Mouse (Mus musculus) left cerebral cortex, adult 9 months (tissue): Measurements from ENCODE around the gene Dip2a.

Experiments
- DNase-seq, 2 experiments: peaks; one replicate each; pipeline ENCODE4 v3.0.0; 2022; ENCODE audit warnings: low spot score in 2 of 2

Gene Dip2a

GRCm38 (mm10) chr10:76344711-76345539 is at the start of gene Dip2a:
Dip2a (minus strand) TSS chr10:76345291.
- peak; percentile 80 to 93 for DNase-seq

GRCm38 (mm10) chr10:76392596-76392995 is 47.5 kb upstream of the Dip2a start:
- no peak for DNase-seq

- peak in 1 of 2 experiments; percentile 55 for DNase-seq
These were observed 46.7 kb upstream of the Dip2a start for GRCm38 (mm10) chr10:76391786-76392185.

GRCm38 (mm10) chr10:76391166-76391565 is 46.1 kb upstream of the Dip2a start:
- no peak for DNase-seq

GRCm38 (mm10) chr10:76374981-76375380 is 29.9 kb upstream of the Dip2a start:
- DNase-seq, result peak in 1 of 2 experiments; percentile 20

GRCm38 (mm10) chr10:76371736-76372135 is 26.6 kb upstream of the Dip2a start:
- DNase-seq, result peak in 1 of 2 experiments; percentile 33

GRCm38 (mm10) chr10:76368766-76369165 is 23.7 kb upstream of the Dip2a start:
- peak in 1 of 2 experiments; percentile 49 for DNase-seq

GRCm38 (mm10) chr10:76363233-76363632 is 18.1 kb upstream of the Dip2a start:
- DNase-seq, result no peak

GRCm38 (mm10) chr10:76358468-76358867 is 13.4 kb upstream of the Dip2a start:
- peak in 1 of 2 experiments; percentile 48 for DNase-seq

- no peak for DNase-seq
These were observed 12.3 kb upstream of the Dip2a start for GRCm38 (mm10) chr10:76357286-76357875.

- DNase-seq, result no peak
These were observed 9.9 kb upstream of the Dip2a start for GRCm38 (mm10) chr10:76354974-76355373.

- no peak for DNase-seq
These were observed 8.9 kb upstream of the Dip2a start for GRCm38 (mm10) chr10:76353986-76354385.

- no peak for DNase-seq
These were observed 6.9 kb upstream of the Dip2a start for GRCm38 (mm10) chr10:76351953-76352352.

GRCm38 (mm10) chr10:76346589-76346988 is 1.5 kb upstream of the Dip2a start:
- DNase-seq, result peak in 1 of 2 experiments; percentile 61

- no peak for DNase-seq
These were observed 976 bp upstream of the Dip2a start for GRCm38 (mm10) chr10:76346043-76346491.

- no peak for DNase-seq
These were observed 430 bp upstream of the Dip2a start for GRCm38 (mm10) chr10:76345540-76345902.

- DNase-seq, result no peak
These were observed 10.7 kb downstream of the Dip2a start for GRCm38 (mm10) chr10:76334350-76334749.

- DNase-seq, result no peak
These were observed 13.1 kb downstream of the Dip2a start for GRCm38 (mm10) chr10:76332040-76332439.

GRCm38 (mm10) chr10:76329093-76329492 is 16.0 kb downstream of the Dip2a start:
- DNase-seq, result no peak

- no peak for DNase-seq
These were observed 16.5 kb downstream of the Dip2a start for GRCm38 (mm10) chr10:76328574-76328973.

GRCm38 (mm10) chr10:76326304-76327006 is 18.6 kb downstream of the Dip2a start:
- DNase-seq, result no peak

- DNase-seq, result peak; percentile 45 to 54
These were observed 27.5 kb downstream of the Dip2a start for GRCm38 (mm10) chr10:76317623-76318022.
